Mouse (Mus musculus) kidney, postnatal 14 days (tissue): Measurements from ENCODE around the gene Unkl.

Experiments used
- DNase-seq: peaks from one replicate; pipeline ENCODE4 v3.0.0; 2022; ENCODE audit warnings: mixed read lengths

Unkl gene

GRCm38 (mm10) chr17:25188150-25189031 is at the start of gene Unkl:
Gene Unkl (plus strand): TSS chr17:25188397.
- peak; percentile 85 for DNase-seq

GRCm38 (mm10) chr17:25138803-25139202 is 49.4 kb upstream of the Unkl start:
- no peak for DNase-seq

GRCm38 (mm10) chr17:25139960-25140359 is 48.2 kb upstream of the Unkl start:
- DNase-seq, result no peak

DNA sequence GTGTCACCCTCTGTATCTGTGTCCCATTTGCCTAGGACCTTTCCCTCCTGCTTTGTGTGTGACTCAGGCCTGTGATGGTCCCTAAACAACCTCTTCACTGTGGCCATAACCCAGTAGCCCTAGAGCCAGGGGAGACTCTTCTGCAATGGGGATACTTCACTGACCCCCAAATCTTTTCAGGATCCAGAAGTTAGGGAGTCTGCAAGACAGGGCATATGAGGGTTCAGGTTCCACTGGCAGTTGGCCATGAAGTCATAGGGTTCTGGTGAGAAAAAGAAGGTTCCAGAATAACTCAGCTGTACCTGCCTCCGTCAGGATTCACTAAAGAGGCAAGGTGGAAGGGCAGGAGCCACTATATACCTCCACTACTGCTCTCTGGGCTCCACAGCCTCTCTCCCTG is 26.0 kb upstream of the Unkl start, which contains the start of gene Ccdc154:
Ccdc154 (plus strand) TSS at position 301 of the 400 bp plus-strand sequence.
- DNase-seq, result no peak

DNA sequence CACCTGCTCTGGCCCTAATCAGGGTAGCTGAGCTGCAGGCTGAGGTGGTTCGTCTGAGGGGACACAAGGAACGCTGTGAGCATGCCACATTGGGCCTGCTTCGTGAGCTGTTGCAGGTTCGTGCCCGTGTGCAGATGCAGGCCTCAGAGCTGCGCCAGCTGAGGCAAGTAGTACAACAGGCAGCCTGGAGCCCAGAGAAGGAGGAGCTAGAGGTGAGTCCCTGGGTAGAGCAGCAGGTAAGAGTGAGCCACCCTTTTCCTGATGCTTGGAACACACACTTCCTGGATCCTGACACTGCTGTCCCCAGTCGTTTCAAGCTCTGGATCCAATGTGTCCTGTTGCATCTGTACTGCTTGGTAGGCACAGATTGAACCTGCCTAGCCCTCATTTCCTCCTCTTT is 24.8 kb upstream of the Unkl start:
- DNase-seq, result no peak

DNA sequence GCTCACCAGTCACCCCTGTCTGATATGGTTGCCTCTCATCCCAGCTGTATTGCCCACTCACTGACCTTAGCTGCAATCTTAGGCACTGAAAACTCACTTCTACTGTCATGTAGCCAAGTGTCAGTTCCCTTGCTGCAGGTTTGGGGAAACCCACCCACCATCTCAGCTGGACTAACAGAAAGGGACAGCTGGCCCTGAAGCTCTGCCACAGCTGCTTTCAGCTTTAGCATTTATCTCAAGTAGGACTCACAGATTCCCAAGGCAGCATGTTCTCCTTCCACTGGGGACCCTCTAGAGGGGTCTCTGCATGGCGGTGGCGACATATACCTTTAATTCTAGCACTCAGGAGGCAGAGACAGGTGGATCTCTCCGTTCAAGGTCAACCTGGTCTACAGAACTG is 23.4 kb upstream of the Unkl start:
- no peak for DNase-seq

- DNase-seq, result no peak
Observed at GRCm38 (mm10) chr17:25165970-25166671, 22.1 kb upstream of the Unkl start.

- DNase-seq, result no peak
Observed at GRCm38 (mm10) chr17:25169706-25170105, 18.5 kb upstream of the Unkl start.

- DNase-seq, result no peak
Observed at GRCm38 (mm10) chr17:25172558-25172957, 15.6 kb upstream of the Unkl start.

GRCm38 (mm10) chr17:25175411-25175810 is 12.8 kb upstream of the Unkl start, which contains the start of gene Gm38655:
Gene Gm38655 (minus strand): TSS chr17:25175471.
- DNase-seq, result no peak

GRCm38 (mm10) chr17:25183232-25183631 is 5.0 kb upstream of the Unkl start:
- no peak for DNase-seq

DNA sequence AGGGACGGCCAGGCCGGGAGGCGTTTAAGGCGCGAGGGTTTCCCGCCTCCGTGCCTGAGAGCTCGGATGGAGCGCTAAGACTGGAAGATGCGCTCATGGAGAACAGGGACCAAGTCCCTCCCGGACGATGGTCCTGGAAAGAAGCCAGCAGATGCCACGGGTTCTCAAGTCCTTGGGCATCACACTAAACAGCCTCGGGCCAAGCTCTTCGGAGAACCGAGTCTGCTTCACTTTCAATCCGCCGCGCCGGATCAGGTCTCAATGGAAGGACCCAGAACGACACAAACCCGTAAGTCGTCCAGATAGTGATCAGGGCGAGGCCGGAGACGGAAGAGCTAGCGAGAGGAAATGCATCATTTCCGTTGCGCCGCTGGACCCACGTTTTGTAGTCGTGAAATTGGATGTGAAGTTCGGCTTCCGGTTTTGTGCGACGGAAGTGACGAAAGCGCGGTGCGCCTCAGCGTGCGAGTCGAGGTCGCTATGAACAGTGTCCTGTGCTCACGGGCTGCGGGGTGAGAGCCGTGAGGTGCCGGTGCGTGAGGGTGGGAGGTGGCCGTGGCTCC is 4.0 kb upstream of the Unkl start, which contains the start of gene BC003965:
BC003965 (plus strand) TSS at position 426 of the 563 bp plus-strand sequence.
- peak; percentile 98 for DNase-seq

- DNase-seq, result no peak
Observed at GRCm38 (mm10) chr17:25184961-25185360, 3.2 kb upstream of the Unkl start.

GRCm38 (mm10) chr17:25187784-25188149 is 430 bp upstream of the Unkl start:
- no peak for DNase-seq

DNA sequence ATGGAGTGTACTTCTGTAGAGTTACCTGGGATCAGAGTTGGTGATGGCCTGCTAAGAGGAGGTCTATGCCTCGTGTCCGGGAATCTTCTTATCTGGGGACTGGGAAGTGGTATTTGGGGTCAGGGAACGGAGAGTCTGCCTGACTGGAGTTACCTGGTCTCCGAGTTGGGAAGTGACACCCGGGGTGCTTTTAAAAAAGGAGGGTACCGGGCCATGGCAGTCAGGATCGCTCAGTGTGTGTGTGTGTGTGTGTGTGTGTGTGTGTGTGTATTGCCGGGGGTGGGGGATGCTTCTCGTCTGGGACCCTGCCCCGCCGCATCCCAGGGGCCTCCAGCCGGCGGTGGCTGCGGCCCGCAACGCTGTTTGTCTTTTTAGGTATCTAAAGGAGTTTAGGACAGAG is 894 bp downstream of the Unkl start:
- no peak for DNase-seq

DNA sequence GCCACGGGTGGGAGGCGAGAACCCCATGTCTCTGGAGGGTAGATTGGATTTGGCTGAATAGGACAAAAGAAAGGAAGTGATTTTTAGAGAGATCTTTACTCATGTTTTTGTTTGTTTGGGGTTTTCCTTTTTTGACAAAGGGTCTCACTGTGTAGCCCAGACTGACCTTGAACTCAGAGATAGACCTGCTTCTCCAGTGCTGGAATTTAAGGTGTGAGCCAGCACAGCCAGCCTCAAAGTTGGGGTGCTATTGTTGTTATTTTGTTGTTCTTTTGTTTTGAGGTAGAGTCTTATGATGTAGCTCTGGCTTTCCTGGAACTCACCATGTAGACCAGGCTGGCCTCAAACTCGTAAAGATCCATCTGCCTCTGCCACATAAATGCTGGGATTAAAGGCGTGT is 14.2 kb downstream of the Unkl start:
- no peak for DNase-seq

DNA sequence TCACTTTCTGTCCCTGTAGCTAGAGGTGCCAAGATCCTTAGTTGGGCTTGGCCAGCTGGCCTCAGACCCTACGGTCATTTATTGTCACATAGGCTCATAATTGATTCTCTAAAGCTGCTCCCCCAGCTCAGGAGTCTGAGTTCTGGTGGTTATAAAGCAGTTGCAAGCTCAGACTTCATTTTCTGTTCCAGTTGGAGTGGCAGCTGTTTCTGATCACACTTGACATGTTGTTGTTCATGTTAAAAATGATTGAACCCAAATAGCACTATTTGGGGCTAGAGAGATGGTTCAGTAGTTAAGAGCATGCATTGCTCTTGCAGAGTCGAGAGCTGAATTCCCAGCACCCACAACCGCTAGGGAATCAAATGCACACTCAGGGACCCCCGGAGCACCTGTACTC is 21.8 kb downstream of the Unkl start:
- DNase-seq, result peak; percentile 55

GRCm38 (mm10) chr17:25210680-25211466 is 22.7 kb downstream of the Unkl start:
- peak; percentile 79 for DNase-seq

- DNase-seq, result no peak
Observed at GRCm38 (mm10) chr17:25211705-25212104, 23.5 kb downstream of the Unkl start.

- no peak for DNase-seq
Observed at GRCm38 (mm10) chr17:25215431-25215830, 27.2 kb downstream of the Unkl start.

- no peak for DNase-seq
Observed at GRCm38 (mm10) chr17:25218967-25219366, 30.8 kb downstream of the Unkl start.

- DNase-seq, result no peak
Observed at GRCm38 (mm10) chr17:25219492-25220295, 31.5 kb downstream of the Unkl start.
